Mouse (Mus musculus) spleen, adult 2 months (tissue): ENCODE measurements around the gene Olfm4.

Experiments
- CTCF ChIP-seq: fragments of 200-500 bp; IDR thresholded peaks from 2 replicates; pipeline ENCODE4 v1.5.1; 2011; ENCODE audit warnings: mild to moderate bottlenecking, inconsistent platforms; ENCODE audit not compliant: insufficient read depth, insufficient read length, insufficient replicate concordance; ENCODE audit errors: extremely low read depth
- POLR2A ChIP-seq: fragments of 200-500 bp; IDR thresholded peaks from 2 replicates; pipeline ENCODE4 v1.6.1; 2011; ENCODE audit warnings: low read depth, low read length, inconsistent platforms

DNA sequence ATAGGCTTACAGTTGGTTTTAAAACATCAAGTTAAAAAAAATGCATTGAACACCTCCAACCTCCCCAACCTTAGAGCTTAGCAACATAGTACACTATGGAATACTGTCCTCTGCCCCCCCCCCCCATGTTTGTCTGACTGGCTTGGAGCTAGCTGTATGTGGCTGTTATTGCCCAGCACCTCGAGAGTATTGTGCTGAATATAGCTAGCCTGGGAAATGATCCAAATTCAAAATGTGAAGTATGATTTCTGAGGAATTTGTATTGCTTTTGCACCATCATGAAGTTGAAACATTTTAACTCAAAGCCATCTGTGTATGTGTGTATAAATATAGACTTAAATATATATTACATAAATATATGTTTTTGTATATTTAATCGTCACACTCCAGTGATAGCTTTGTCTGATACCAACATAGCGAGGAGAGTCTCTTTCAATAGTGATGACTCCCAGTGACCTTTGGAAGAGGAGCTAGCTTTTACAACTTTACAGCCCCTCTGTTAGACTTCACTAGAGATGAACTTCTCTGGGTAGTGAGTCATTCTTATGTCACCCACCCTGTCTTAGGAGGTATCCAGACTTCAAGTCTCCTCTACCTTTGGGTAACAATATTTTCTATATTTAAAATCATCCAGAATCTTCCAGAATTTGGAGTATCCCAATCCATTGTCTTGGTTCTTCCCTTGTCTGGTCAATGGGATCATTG lies 45.6 kb downstream of the Olfm4 start:
- TF ChIP-seq CTCF, result no peak
- no peak for TF ChIP-seq POLR2A
